In genomic region chr7:122378473-122378872, GRCm38 (mm10) we compare ENCODE assay signal across 9 mouse cellular contexts.
DNase-seq lines count a peak whose midpoint lies in the region; ATAC-seq and TF ChIP-seq lines count a peak whose summit lies in the region.
"Had no signal": no experiment of that assay in that cellular context is flagged by ENCODE, and none has a peak within 500 bp of the region (broad histone marks: within the 10 kb centered on the region; RNA-seq: fewer than 3 reads in every experiment).

No protein-coding gene starts in this region.

- no peak overlapping the region for H3K4me3 ChIP-seq in embryonic facial prominence, embryonic 14.5 days (ENCODE audit: low read depth, low read length)
- no peak overlapping the region for H3K4me3 ChIP-seq in embryonic facial prominence, embryonic 10.5 days
- H3K4me3 ChIP-seq in left cerebral cortex, adult 2 months = no peak overlapping the region
- no peak overlapping the region for H3K4me3 ChIP-seq in midbrain, embryonic 13.5 days (replicated peaks)
- H3K4me3 ChIP-seq: liver, embryonic 13.5 days had no signal

- peak; percentile 68 for DNase-seq in embryonic facial prominence, embryonic 14.5 days (ENCODE audit: low spot score)
- no peak for DNase-seq in embryonic facial prominence, embryonic 10.5 days (ENCODE audit: low spot score)
- peak in 1 of 2 experiments; percentile 47 for DNase-seq in left cerebral cortex, adult 2 months (ENCODE audit: extremely low spot score in 1 of 2, low spot score in 2 of 2)
- DNase-seq in left cerebral cortex, postnatal 14 days (ENCODE audit: low spot score in 2 of 2) = no peak
- no peak for DNase-seq in urinary bladder, postnatal 10 days (ENCODE audit: low spot score)
- no peak for DNase-seq in gastrocnemius, postnatal 36 days
- DNase-seq: liver, embryonic 13.5 days had no signal

- peak; percentile 33; the same call in 1 of the 2 replicates for ATAC-seq in embryonic facial prominence, embryonic 14.5 days (ENCODE audit: low read depth)
- ATAC-seq in common myeloid progenitor, adult 5-6 weeks (replicated peaks; ENCODE audit: low read depth, poor library complexity, severe bottlenecking) = peak; percentile 85
- ATAC-seq in midbrain, embryonic 13.5 days = peak; percentile 55

- no peaks in the 10 kb centered on the region for H3K9me3 ChIP-seq in embryonic facial prominence, embryonic 14.5 days (ENCODE audit: control insufficient read depth, low read length)
- H3K9me3 ChIP-seq in embryonic facial prominence, embryonic 10.5 days = no peaks in the 10 kb centered on the region
- H3K9me3 ChIP-seq in midbrain, embryonic 13.5 days = no peaks in the 10 kb centered on the region
- H3K9me3 ChIP-seq: liver, embryonic 13.5 days had no signal

- peaks cover 4% of the 10 kb centered on the region; the same call in 1 of the 2 replicates for H3K4me1 ChIP-seq in embryonic facial prominence, embryonic 14.5 days (ENCODE audit: control insufficient read depth, insufficient read depth, low read length)
- peaks cover 9% of the 10 kb centered on the region for H3K4me1 ChIP-seq in embryonic facial prominence, embryonic 10.5 days
- H3K4me1 ChIP-seq in midbrain, embryonic 13.5 days (replicated peaks) = peaks cover 31% of the 10 kb centered on the region
- H3K4me1 ChIP-seq: liver, embryonic 13.5 days had no signal

- H3K9ac ChIP-seq in embryonic facial prominence, embryonic 14.5 days (ENCODE audit: low read depth, low read length) = no peak overlapping the region
- H3K9ac ChIP-seq in midbrain, embryonic 13.5 days (replicated peaks) = no peak overlapping the region
- H3K9ac ChIP-seq: liver, embryonic 13.5 days had no signal

- intact Hi-C loops in left cerebral cortex, adult 2 months (cut with DNase I) = no loop called here
- intact Hi-C loops in left cerebral cortex, postnatal 14 days (cut with DNase I) = no loop called here
- intact Hi-C loops in gastrocnemius, postnatal 36 days (cut with DNase I) = no loop called here

- no peak overlapping the region for H3K27ac ChIP-seq in embryonic facial prominence, embryonic 14.5 days (replicated peaks; ENCODE audit: low read depth, low read length)
- H3K27ac ChIP-seq in embryonic facial prominence, embryonic 10.5 days (replicated peaks) = no peak overlapping the region
- H3K27ac ChIP-seq in left cerebral cortex, adult 2 months = peak overlapping the region; percentile 62; the same call in 1 of the 2 replicates
- peak overlapping the region; percentile 6; the same call in 1 of the 2 replicates for H3K27ac ChIP-seq in midbrain, embryonic 13.5 days
- H3K27ac ChIP-seq: liver, embryonic 13.5 days had no signal

- 44% methylated on average over 10 of the region's 10 CpGs for WGBS in embryonic facial prominence, embryonic 14.5 days
- 74% methylated on average over 10 of the region's 10 CpGs for WGBS in embryonic facial prominence, embryonic 10.5 days
- 59% methylated on average over 10 of the region's 10 CpGs for WGBS in midbrain, embryonic 13.5 days

- TF ChIP-seq CTCF in left cerebral cortex, adult 2 months (IDR thresholded peaks at IDR 0.05) = no peak

- H3K36me3 ChIP-seq in embryonic facial prominence, embryonic 14.5 days (ENCODE audit: control insufficient read depth, insufficient read depth, low read length) = no peaks in the 10 kb centered on the region
- H3K36me3 ChIP-seq in embryonic facial prominence, embryonic 10.5 days (replicated peaks) = no peaks in the 10 kb centered on the region
- H3K36me3 ChIP-seq in midbrain, embryonic 13.5 days = no peaks in the 10 kb centered on the region
- H3K36me3 ChIP-seq: liver, embryonic 13.5 days had no signal

- no peaks in the 10 kb centered on the region for H3K27me3 ChIP-seq in embryonic facial prominence, embryonic 14.5 days (replicated peaks; ENCODE audit: control insufficient read depth, insufficient read depth, low read length)
- H3K27me3 ChIP-seq in embryonic facial prominence, embryonic 10.5 days (replicated peaks; ENCODE audit: low read depth, poor library complexity, severe bottlenecking) = no peaks in the 10 kb centered on the region
- no peaks in the 10 kb centered on the region for H3K27me3 ChIP-seq in midbrain, embryonic 13.5 days
- H3K27me3 ChIP-seq: liver, embryonic 13.5 days had no signal

- no peak overlapping the region for H3K4me2 ChIP-seq in embryonic facial prominence, embryonic 14.5 days (ENCODE audit: low read depth, low read length)
- H3K4me2 ChIP-seq in midbrain, embryonic 13.5 days (replicated peaks) = no peak overlapping the region
- H3K4me2 ChIP-seq: liver, embryonic 13.5 days had no signal

Comparison
In these comparisons a context has a peak if more than half of its experiments do, and no peak if none do; other contexts are left out.
1. ATAC-seq: peak in every context shown above with its lines; median percentile 85 in common myeloid progenitor, adult 5-6 weeks; 55 in midbrain, embryonic 13.5 days; 33 in embryonic facial prominence, embryonic 14.5 days.
2. H3K27ac ChIP-seq: peak in left cerebral cortex, adult 2 months (single experiment) and midbrain, embryonic 13.5 days (single experiment); none in embryonic facial prominence, embryonic 14.5 days (single experiment) and embryonic facial prominence, embryonic 10.5 days (single experiment).